Mouse (Mus musculus) kidney, adult 2 months (tissue): ENCODE data around the gene Tex22.

Source experiments
- CTCF ChIP-seq: fragments of 200-500 bp; conservative IDR thresholded peaks from 2 replicates; pipeline ENCODE4 v1.5.1; 2011; ENCODE audit warnings: low read depth, mild to moderate bottlenecking, control low read depth, low read length, moderate library complexity, mixed read lengths; ENCODE audit not compliant: insufficient read depth, insufficient read length
- POLR2A ChIP-seq: fragments of 200-500 bp; IDR thresholded peaks from one replicate; pipeline ENCODE4 v1.6.1; 2011; ENCODE audit warnings: low read depth, low read length, control low read depth

DNA sequence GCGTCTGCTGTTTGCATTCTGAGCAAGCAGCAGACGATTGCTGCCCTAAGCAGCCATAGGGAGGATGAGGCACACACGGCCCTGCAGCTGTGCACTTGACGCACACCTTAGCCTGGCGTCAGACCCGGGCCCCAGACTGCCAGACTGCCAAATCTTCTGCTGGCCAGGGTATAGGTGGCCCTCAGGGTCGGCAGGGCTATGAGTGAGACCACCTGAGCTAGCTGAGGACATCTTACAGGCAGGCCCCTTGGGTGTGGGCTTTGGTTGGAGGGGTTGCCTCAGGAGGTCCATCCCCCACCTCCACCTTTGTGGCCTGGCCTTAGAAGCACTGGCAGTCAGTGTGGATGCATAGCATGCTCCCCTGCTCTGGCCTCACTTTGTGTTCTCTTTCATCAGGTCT lies 61.1 kb downstream of the Tex22 start:
- TF ChIP-seq POLR2A: no peak
- TF ChIP-seq CTCF: no peak
